Mouse (Mus musculus): ENCODE data around the gene Gm20458.

- TF ChIP-seq POLR2A (IDR thresholded peaks at IDR 0.05; ENCODE audit: borderline replicate concordance, control insufficient read depth, low read depth, low read length) (no peak), CTCF (IDR thresholded peaks at IDR 0.05; ENCODE audit: control insufficient read depth, insufficient read depth, low read length) (no peak)
Observed at GRCm38 (mm10) chr2:164496331-164496730, 35.6 kb downstream of the Gm20458 start.
